Mouse (Mus musculus) forebrain, postnatal 0 days (tissue): ENCODE results near the gene Sipa1l2. TPM values are rescaled to one million over a fixed set of nuclear protein-coding genes. Genes with fewer than 3 reads are reported as not detected.

Source experiments
- ATAC-seq: fragments of 200-750 bp; cut with Nextera tagmentation; 2 replicates; pipeline ENCODE4 v1.8.0; 2017; ENCODE audit warnings: mild to moderate bottlenecking, moderate library complexity
- DNase-seq: peaks from one replicate; pipeline ENCODE4 v3.0.0-alpha.2; 2015
- H3K27ac ChIP-seq: fragments of 300-500 bp; sonication (generic); 2 replicates; pipeline ENCODE4 v1.5.1; 2014; ENCODE audit warnings: low read depth, mild to moderate bottlenecking, antibody characterized with exemption, low read length, moderate library complexity, mixed read lengths
- H3K27me3 ChIP-seq: fragments of 300-500 bp; sonication (generic); 2 replicates; pipeline ENCODE4 v1.6.1; 2014; ENCODE audit warnings: mild to moderate bottlenecking, low read length, mixed read lengths; ENCODE audit not compliant: insufficient read depth
- H3K36me3 ChIP-seq: fragments of 300-500 bp; sonication (generic); 2 replicates; pipeline ENCODE4 v1.6.1; 2014; ENCODE audit warnings: mild to moderate bottlenecking, moderate library complexity; ENCODE audit not compliant: insufficient read depth
- H3K4me1 ChIP-seq: fragments of 300-500 bp; sonication (generic); 2 replicates; pipeline ENCODE4 v1.6.1; 2014; ENCODE audit warnings: antibody characterized with exemption; ENCODE audit not compliant: insufficient read depth
- H3K4me2 ChIP-seq: fragments of 300-500 bp; sonication (generic); 2 replicates; pipeline ENCODE4 v1.6.1; 2014; ENCODE audit warnings: low read depth, mild to moderate bottlenecking, moderate library complexity
- H3K4me3 ChIP-seq: fragments of 300-500 bp; sonication (generic); 2 replicates; pipeline ENCODE4 v1.5.1; 2014; ENCODE audit warnings: low read depth, low read length, mixed read lengths
- H3K9ac ChIP-seq: fragments of 300-500 bp; sonication (generic); 2 replicates; pipeline ENCODE4 v1.6.1; 2014; ENCODE audit warnings: mild to moderate bottlenecking
- H3K9me3 ChIP-seq: fragments of 300-500 bp; sonication (generic); 2 replicates; pipeline ENCODE4 v1.6.1; 2016; ENCODE audit warnings: low read length
- CTCF ChIP-seq: sonication (generic); IDR thresholded peaks from 2 replicates; pipeline ENCODE4 v1.5.1; 2016; ENCODE audit warnings: antibody characterized with exemption, control low read depth, low read depth
- WGBS: fragments of 180-500 bp; shearing (Covaris S2); extraction: QIAGEN DNeasy Blood & Tissue Kit; methylation state at CpG from one replicate; pipeline ENCODE4 v1.1.7; 2014; 5-methylcytosine and 5-hydroxymethylcytosine counted together
- polyA plus RNA-seq: library from polyadenylated mRNA; unstranded; fragments of >200 nt; fragmentation: Nextera tagmentation; extraction: Ambion mirVana; gene quantifications from 2 replicates; pipeline ENCODE4 v1.2.1, GENCODE M21; 2015
- total RNA-seq: library from RNA; depleted of rRNA; stranded (reverse); fragments of >200 nt; gene quantifications from 2 replicates; pipeline ENCODE4 v1.2.3, GENCODE M21; 2014; rRNA removed

Sipa1l2 gene
- total and polyA plus RNA-seq, 2 experiments from 2014 or later, result 10.6 to 44.3 TPM

GRCm38 (mm10) chr8:125377704-125378103, 191.9 kb downstream of the Sipa1l2 start:
- Histone ChIP-seq H3K9ac (no peak overlapping the region), H3K27ac (no peak overlapping the region), H3K4me3 (no peak overlapping the region), H3K27me3 (no peaks in the 10 kb centered on the region), H3K9me3 (no peaks in the 10 kb centered on the region), H3K4me2 (no peak overlapping the region), H3K36me3 (no peaks in the 10 kb centered on the region), H3K4me1 (no peaks in the 10 kb centered on the region)
- DNase-seq (no peak), ATAC-seq (no peak)
- WGBS, result 90% methylated on average over 3 of the region's 3 CpGs
- no peak for TF ChIP-seq CTCF

- no peak for TF ChIP-seq CTCF
- H3K4me1 ChIP-seq, result no peaks in the 10 kb centered on the region
- H3K9ac ChIP-seq, result no peak overlapping the region
- no peak overlapping the region for H3K4me2 ChIP-seq
- no peak overlapping the region for H3K27ac ChIP-seq
- no peaks in the 10 kb centered on the region for H3K36me3 ChIP-seq
- 58% methylated on average over 6 of the region's 6 CpGs for WGBS
- DNase-seq (no peak), ATAC-seq (peak; percentile 12; the same call in 1 of the 2 replicates)
- no peaks in the 10 kb centered on the region for H3K27me3 ChIP-seq
- H3K9me3 ChIP-seq, result no peaks in the 10 kb centered on the region
- H3K4me3 ChIP-seq, result no peak overlapping the region
Observed at GRCm38 (mm10) chr8:125376448-125376845, 193.2 kb downstream of the Sipa1l2 start.

DNA sequence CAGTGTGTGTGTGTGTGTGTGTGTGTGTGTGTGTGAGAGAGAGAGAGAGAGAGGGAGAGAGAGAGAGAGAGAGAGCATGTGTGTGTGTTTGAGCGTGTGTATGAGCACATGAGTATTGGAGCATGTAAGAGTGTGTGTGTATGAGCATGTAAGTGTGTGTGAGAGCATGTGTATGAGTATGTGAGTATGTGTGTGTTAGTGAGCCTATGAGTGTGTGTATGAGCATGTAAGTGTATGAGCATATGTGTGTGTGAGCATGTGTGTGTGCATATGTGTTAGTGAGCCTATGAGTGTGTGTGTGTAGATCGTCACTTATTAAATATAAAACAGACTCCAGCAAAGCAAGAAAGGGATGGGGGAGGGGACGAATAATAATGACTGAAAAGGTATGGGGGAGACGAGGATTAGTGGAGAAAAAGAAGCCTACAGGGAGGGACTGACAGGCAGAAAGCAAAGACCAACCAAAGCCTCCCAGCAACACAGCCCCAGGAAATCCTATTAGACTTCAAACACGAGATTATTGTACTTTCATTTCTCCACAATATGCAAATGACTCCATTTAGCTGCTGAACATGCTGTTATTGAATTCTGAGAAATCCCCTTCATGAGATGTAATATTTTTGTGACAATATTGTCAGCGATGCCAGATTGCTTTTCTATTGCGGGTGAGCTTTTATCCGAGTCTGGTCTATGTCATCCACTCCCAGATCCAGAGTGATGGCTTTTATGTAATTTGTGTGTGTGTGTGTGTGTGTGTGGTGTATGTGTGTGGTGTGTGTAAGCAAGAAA, 193.8 kb downstream of the Sipa1l2 start:
- Histone ChIP-seq H3K4me2 (no peak overlapping the region), H3K27me3 (no peaks in the 10 kb centered on the region), H3K9ac (no peak overlapping the region), H3K4me1 (no peaks in the 10 kb centered on the region), H3K27ac (peak overlapping the region; percentile 59; the same call in 1 of the 2 replicates), H3K9me3 (no peaks in the 10 kb centered on the region), H3K4me3 (no peak overlapping the region), H3K36me3 (no peaks in the 10 kb centered on the region)
- 24% methylated on average over 8 of the region's 8 CpGs for WGBS
- no peak for TF ChIP-seq CTCF
- DNase-seq (peak; percentile 58), ATAC-seq (peak; percentile 87)

GRCm38 (mm10) chr8:125372596-125372995, 197.0 kb downstream of the Sipa1l2 start:
- WGBS, result 93% methylated on average over 4 of the region's 4 CpGs
- ATAC-seq, result no peak
- no peak for TF ChIP-seq CTCF
- DNase-seq, result no peak
- Histone ChIP-seq H3K36me3 (no peaks in the 10 kb centered on the region), H3K27ac (no peak overlapping the region), H3K4me3 (no peak overlapping the region), H3K9ac (no peak overlapping the region), H3K4me1 (no peaks in the 10 kb centered on the region), H3K9me3 (no peaks in the 10 kb centered on the region), H3K27me3 (no peaks in the 10 kb centered on the region), H3K4me2 (no peak overlapping the region)

GRCm38 (mm10) chr8:125369491-125370236, 199.9 kb downstream of the Sipa1l2 start:
- Histone ChIP-seq H3K36me3 (no peaks in the 10 kb centered on the region), H3K4me3 (no peak overlapping the region), H3K27me3 (no peaks in the 10 kb centered on the region), H3K9ac (no peak overlapping the region), H3K9me3 (no peaks in the 10 kb centered on the region), H3K4me1 (no peaks in the 10 kb centered on the region), H3K4me2 (no peak overlapping the region), H3K27ac (no peak overlapping the region)
- no peak for TF ChIP-seq CTCF
- DNase-seq (no peak), ATAC-seq (no peak)
- 31% methylated on average over 8 of the region's 8 CpGs for WGBS

GRCm38 (mm10) chr8:125368341-125369035, 201.1 kb downstream of the Sipa1l2 start:
- H3K9me3 ChIP-seq, result no peaks in the 10 kb centered on the region
- no peak overlapping the region for H3K27ac ChIP-seq
- DNase-seq (no peak), ATAC-seq (no peak)
- no peak overlapping the region for H3K4me3 ChIP-seq
- no peaks in the 10 kb centered on the region for H3K27me3 ChIP-seq
- no peaks in the 10 kb centered on the region for H3K36me3 ChIP-seq
- WGBS, result 74% methylated on average over 4 of the region's 4 CpGs
- no peaks in the 10 kb centered on the region for H3K4me1 ChIP-seq
- TF ChIP-seq CTCF, result no peak
- H3K9ac ChIP-seq, result no peak overlapping the region
- no peak overlapping the region for H3K4me2 ChIP-seq

Other genes starting within 250 kb of the Sipa1l2 start
- 11.5 and 13.5 TPM in 2 replicates for gene Map10, start 100.0 kb upstream of the Sipa1l2 start, total RNA-seq
- gene Map10, start 100.0 kb upstream of the Sipa1l2 start, polyA plus RNA-seq, result 7.3 and 7.6 TPM in 2 replicates
- gene Ntpcr, start 160.2 kb upstream of the Sipa1l2 start, total RNA-seq, result 26.5 and 34.2 TPM in 2 replicates
- gene Ntpcr, start 160.2 kb upstream of the Sipa1l2 start, polyA plus RNA-seq, result 34.0 and 38.0 TPM in 2 replicates